Mouse (Mus musculus) embryonic facial prominence, embryonic 11.5 days (tissue): ENCODE data around the gene Gsc. TPM values are rescaled to one million over a fixed set of nuclear protein-coding genes. Genes with fewer than 3 reads are reported as not detected.

Source experiments
- ATAC-seq: fragments of 200-750 bp; cut with Nextera tagmentation; replicated peaks from 2 replicates; pipeline ENCODE4 v1.8.0; 2017; ENCODE audit warnings: low read depth; ENCODE audit not compliant: insufficient number of reproducible peaks, low FRiP score, low TSS enrichment
- DNase-seq: peaks from one replicate; pipeline ENCODE4 v3.0.0-alpha.2; 2015; ENCODE audit warnings: low spot score
- H3K27ac ChIP-seq: fragments of 300-500 bp; sonication (generic); replicated peaks from 2 replicates; pipeline ENCODE4 v1.5.1; 2014; ENCODE audit warnings: mild to moderate bottlenecking, low read depth, low read length, control low read depth
- H3K27me3 ChIP-seq: fragments of 300-500 bp; sonication (generic); 2 replicates; pipeline ENCODE4 v1.6.1; 2014; ENCODE audit warnings: mild to moderate bottlenecking, low read length, moderate library complexity, mixed read lengths; ENCODE audit not compliant: control insufficient read depth, insufficient read depth
- H3K36me3 ChIP-seq: fragments of 300-500 bp; sonication (generic); replicated peaks from 2 replicates; pipeline ENCODE4 v1.6.1; 2014; ENCODE audit warnings: low read depth, mild to moderate bottlenecking, low read length, moderate library complexity, mixed read lengths; ENCODE audit not compliant: control insufficient read depth, insufficient read depth
- H3K4me1 ChIP-seq: fragments of 300-500 bp; sonication (generic); 2 replicates; pipeline ENCODE4 v1.6.1; 2014; ENCODE audit warnings: low read length, mixed read lengths; ENCODE audit not compliant: control insufficient read depth, insufficient read depth
- H3K4me2 ChIP-seq: fragments of 300-500 bp; sonication (generic); 2 replicates; pipeline ENCODE4 v1.6.1; 2014; ENCODE audit warnings: low read depth, mild to moderate bottlenecking, control low read depth, low read length, moderate library complexity
- H3K4me3 ChIP-seq: fragments of 300-500 bp; sonication (generic); 2 replicates; pipeline ENCODE4 v1.5.1; 2014; ENCODE audit warnings: low read depth, low read length, control low read depth
- H3K9ac ChIP-seq: fragments of 300-500 bp; sonication (generic); replicated peaks from 2 replicates; pipeline ENCODE4 v1.6.1; 2014; ENCODE audit warnings: mild to moderate bottlenecking, control low read depth, low read length
- H3K9me3 ChIP-seq: fragments of 300-500 bp; sonication (generic); replicated peaks from 2 replicates; pipeline ENCODE4 v1.6.1; 2016; ENCODE audit warnings: mild to moderate bottlenecking, low read length, inconsistent platforms, mixed read lengths; ENCODE audit not compliant: control insufficient read depth
- WGBS: fragments of 180-500 bp; shearing (Covaris S2); extraction: QIAGEN DNeasy Blood & Tissue Kit; methylation state at CpG from one replicate; pipeline ENCODE4 v1.1.7; 2014; 5-methylcytosine and 5-hydroxymethylcytosine counted together
- polyA plus RNA-seq: library from polyadenylated mRNA; unstranded; fragments of >200 nt; fragmentation: Nextera tagmentation; extraction: Ambion mirVana; gene quantifications from 2 replicates; pipeline ENCODE4 v1.2.1, GENCODE M21; 2014

Gsc gene
- polyA plus RNA-seq, 1 experiment from 2014 or later, result 34.6 TPM

DNA sequence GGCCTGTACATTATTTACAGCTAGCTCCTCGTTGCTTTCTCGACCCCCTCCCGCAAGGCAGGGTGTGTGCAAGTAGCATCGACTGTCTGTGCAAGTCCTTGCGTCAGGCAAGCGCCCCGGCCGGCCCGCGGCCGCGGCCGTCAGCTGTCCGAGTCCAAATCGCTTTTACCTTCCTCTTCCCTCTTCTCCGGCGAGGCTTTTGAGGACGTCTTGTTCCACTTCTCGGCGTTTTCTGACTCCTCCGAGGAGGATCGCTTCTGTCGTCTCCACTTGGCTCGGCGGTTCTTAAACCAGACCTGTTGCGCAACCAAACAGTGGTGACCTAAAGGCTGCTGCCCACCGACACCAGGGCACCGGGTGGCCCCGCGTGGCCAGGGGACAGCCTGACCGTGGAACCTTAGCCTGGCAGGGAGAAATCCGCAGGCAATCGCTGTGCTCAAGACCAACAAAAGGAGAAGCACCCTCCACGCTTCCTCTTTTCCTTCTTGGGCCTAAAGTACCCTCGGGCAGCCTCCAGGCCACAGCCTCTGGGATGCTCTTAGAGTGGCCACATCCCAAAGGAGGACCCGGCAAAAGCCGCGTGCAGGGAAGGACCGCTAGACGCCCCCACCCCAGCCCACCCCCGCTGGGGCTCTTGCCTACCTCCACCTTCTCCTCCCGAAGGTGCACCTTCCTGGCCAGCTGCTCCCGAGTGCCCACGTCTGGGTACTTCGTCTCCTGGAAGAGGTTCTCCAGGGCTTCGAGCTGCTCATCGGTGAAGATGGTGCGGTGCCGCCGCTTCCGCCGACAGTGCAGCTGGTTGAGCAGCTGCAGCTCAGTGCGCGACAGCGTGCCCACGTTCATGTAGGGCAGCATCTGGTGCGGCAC, 1.5 kb downstream of the Gsc start:
- H3K4me2 ChIP-seq, result peak overlapping the region; percentile 83
- H3K4me1 ChIP-seq, result peaks cover 7% of the 10 kb centered on the region; the same call in 1 of the 2 replicates
- no peaks in the 10 kb centered on the region for H3K36me3 ChIP-seq
- peaks cover 22% of the 10 kb centered on the region for H3K27me3 ChIP-seq
- peak overlapping the region; percentile 84 for H3K9ac ChIP-seq
- no peaks in the 10 kb centered on the region for H3K9me3 ChIP-seq
- peak overlapping the region; percentile 65 for H3K4me3 ChIP-seq
- WGBS, result under 1% methylated on average over 57 of the region's 57 CpGs
- ATAC-seq, result no peak
- H3K27ac ChIP-seq, result peak overlapping the region; percentile 87
- DNase-seq, result peak; percentile 43

DNA sequence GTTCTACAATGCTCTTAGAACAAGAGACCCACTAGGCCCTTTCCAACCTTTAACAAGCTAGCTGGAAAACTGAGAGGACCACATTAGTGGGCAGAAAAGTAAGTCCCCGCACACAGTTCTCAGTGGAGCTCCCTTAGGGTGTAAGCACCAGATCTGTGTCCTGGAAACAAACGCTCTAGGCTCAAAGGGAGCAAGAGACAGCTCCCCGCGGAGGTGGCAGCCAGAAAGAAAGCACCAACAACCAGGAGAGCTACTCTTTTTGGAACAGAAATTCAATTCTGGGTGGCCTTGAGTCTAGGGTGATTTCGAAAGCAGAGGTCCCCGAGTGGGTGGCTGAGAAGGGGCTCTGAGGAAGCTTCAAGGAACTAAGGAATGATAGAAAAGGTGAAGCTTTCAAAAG, 2.5 kb downstream of the Gsc start:
- peak overlapping the region; percentile 65 for H3K4me3 ChIP-seq

DNA sequence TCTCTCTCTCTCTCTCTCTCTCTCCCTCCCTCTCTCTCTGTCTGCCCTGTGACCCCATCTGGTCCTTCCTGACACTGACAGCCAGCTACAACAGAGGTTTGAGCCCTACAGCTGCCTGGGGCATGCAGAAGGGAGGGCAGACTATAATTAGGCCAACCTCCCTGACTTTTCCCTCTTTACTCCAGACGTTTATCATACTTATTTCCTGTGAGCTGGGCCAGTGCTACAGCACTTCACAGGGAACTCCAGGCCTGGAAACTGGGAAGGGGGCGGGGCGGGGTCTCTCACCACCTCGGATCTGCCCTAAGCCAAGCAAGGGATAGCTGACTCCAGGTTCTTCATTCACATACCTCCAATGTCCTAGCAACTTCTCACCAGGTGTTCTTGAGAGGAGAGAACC, 4.3 kb downstream of the Gsc start:
- H3K4me3 ChIP-seq, result no peak overlapping the region
- peak overlapping the region; percentile 28 for H3K4me2 ChIP-seq
- no peaks in the 10 kb centered on the region for H3K9me3 ChIP-seq
- no peak overlapping the region for H3K27ac ChIP-seq
- WGBS, result 2% methylated on average over 4 of the region's 4 CpGs
- peaks cover 7% of the 10 kb centered on the region; the same call in 1 of the 2 replicates for H3K4me1 ChIP-seq
- peaks cover 22% of the 10 kb centered on the region for H3K27me3 ChIP-seq
- DNase-seq (peak; percentile 57), ATAC-seq (no peak; the same call in 1 of the 2 replicates)
- H3K9ac ChIP-seq, result peak overlapping the region; percentile 1; the same call in 1 of the 2 replicates
- H3K36me3 ChIP-seq, result no peaks in the 10 kb centered on the region

More for the DNA sequence above, 2.5 kb downstream of the Gsc start:
- Histone ChIP-seq H3K4me2 (peak overlapping the region; percentile 83), H3K9me3 (no peaks in the 10 kb centered on the region), H3K4me1 (peaks cover 7% of the 10 kb centered on the region; the same call in 1 of the 2 replicates), H3K9ac (peak overlapping the region; percentile 84), H3K36me3 (no peaks in the 10 kb centered on the region), H3K27ac (no peak overlapping the region), H3K27me3 (peaks cover 22% of the 10 kb centered on the region)
- 5% methylated on average over 6 of the region's 6 CpGs for WGBS
- DNase-seq (peak; percentile 22), ATAC-seq (no peak)

DNA sequence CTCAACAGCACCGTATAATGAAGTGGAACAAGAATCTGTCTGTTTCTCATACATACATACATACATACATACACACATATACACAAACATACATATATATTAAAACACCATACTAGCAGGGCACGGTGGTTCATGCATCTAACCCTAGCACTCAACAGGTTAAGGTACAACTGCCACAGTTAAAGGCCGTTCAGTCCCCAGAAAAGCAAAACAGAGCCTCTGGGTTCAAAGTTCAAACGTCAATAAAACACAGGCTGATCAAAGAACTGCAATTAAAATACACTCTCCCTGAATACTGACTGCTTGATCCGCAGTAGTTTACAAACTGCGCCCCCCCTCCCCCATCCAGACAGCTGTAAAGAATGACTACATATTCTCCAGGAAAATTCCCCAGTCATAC, 5.8 kb downstream of the Gsc start:
- H3K9me3 ChIP-seq, result no peaks in the 10 kb centered on the region
- no peaks in the 10 kb centered on the region for H3K36me3 ChIP-seq
- WGBS, result 25% methylated on average over 6 of the region's 6 CpGs
- H3K4me1 ChIP-seq, result peaks cover 7% of the 10 kb centered on the region; the same call in 1 of the 2 replicates
- H3K27ac ChIP-seq, result no peak overlapping the region
- no peak for ATAC-seq
- peaks cover 21% of the 10 kb centered on the region for H3K27me3 ChIP-seq
- no peak overlapping the region for H3K4me3 ChIP-seq
- DNase-seq, result no peak
- no peak overlapping the region for H3K9ac ChIP-seq
- H3K4me2 ChIP-seq, result peak overlapping the region; percentile 16; the same call in 1 of the 2 replicates

DNA sequence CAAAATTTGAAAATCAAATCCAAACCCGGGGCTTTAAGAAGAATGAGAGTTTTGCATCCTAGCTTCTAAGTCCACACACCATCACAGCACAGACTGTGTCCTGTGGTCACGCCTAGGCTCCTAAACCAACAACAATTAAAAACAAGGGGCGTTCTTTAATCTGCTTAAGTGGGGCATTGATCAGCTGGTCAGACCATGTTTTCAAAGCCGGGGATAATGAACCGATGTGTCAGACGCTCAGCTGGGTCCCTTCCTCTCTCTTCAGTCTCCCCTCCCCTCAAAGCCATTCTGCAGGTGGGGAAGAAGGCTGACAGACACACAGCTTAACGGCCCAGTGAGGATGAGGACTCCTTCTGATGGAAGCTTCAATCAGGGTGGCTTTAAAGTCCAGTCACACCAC, 6.2 kb downstream of the Gsc start:
- Histone ChIP-seq H3K9ac (no peak overlapping the region), H3K27ac (no peak overlapping the region), H3K4me1 (peaks cover 5% of the 10 kb centered on the region; the same call in 1 of the 2 replicates), H3K4me2 (no peak overlapping the region), H3K36me3 (no peaks in the 10 kb centered on the region), H3K4me3 (no peak overlapping the region), H3K9me3 (no peaks in the 10 kb centered on the region), H3K27me3 (peaks cover 17% of the 10 kb centered on the region)
- ATAC-seq, result no peak
- WGBS, result 15% methylated on average over 7 of the region's 7 CpGs
- DNase-seq, result no peak

DNA sequence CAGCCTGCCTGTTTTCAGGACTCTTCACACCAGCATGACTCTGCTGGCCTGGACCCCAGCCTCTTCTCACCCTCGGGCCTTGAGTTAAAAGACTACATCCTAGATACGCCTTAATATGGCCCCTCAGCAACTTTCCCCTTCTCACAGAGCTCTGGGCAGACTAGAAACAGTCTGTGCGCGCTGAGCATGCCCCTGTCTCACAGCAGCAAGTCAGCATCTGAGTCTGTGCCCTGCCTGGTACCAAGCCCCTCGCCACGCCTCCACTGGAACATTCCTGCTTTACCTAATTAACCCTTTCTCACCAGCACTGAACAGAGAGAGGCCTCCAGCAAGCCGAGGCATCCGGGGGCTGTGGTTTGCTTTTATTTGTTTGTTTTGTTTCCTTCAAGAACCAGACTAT, 11.8 kb downstream of the Gsc start:
- Histone ChIP-seq H3K4me2 (no peak overlapping the region), H3K9ac (peak overlapping the region; percentile 32), H3K36me3 (no peaks in the 10 kb centered on the region), H3K27me3 (no peaks in the 10 kb centered on the region), H3K27ac (no peak overlapping the region), H3K4me1 (peaks cover 3% of the 10 kb centered on the region; the same call in 1 of the 2 replicates), H3K4me3 (no peak overlapping the region), H3K9me3 (no peaks in the 10 kb centered on the region)
- peak; percentile 58 for DNase-seq
- ATAC-seq, result no peak
- 15% methylated on average over 8 of the region's 8 CpGs for whole genome bisulfite sequencing

DNA sequence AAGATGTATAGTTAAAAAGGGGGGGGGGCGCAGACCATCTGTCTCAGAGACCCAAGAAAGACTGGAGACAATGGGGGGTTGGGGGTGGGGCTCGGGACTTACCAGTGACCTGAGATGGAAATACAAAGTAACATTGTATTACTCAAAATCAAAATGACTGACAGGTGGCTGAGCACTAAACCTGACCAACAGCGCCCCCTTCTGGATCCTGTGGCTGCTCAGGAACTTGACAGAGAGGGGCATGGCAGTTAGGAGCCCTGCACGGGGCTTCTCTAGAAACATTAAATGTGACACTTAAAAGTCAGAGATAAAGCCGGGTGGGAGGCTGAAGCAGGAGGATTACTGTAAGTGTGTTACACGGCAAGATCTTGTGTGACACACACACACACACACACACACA, 13.8 kb downstream of the Gsc start:
- no peaks in the 10 kb centered on the region for H3K9me3 ChIP-seq
- 52% methylated on average over 6 of the region's 6 CpGs for WGBS
- no peaks in the 10 kb centered on the region for H3K36me3 ChIP-seq
- no peak overlapping the region for H3K9ac ChIP-seq
- H3K4me1 ChIP-seq, result peaks cover 3% of the 10 kb centered on the region; the same call in 1 of the 2 replicates
- ATAC-seq (no peak), DNase-seq (peak; percentile 42)
- no peaks in the 10 kb centered on the region for H3K27me3 ChIP-seq
- H3K27ac ChIP-seq, result no peak overlapping the region
- no peak overlapping the region for H3K4me3 ChIP-seq
- no peak overlapping the region for H3K4me2 ChIP-seq

DNA sequence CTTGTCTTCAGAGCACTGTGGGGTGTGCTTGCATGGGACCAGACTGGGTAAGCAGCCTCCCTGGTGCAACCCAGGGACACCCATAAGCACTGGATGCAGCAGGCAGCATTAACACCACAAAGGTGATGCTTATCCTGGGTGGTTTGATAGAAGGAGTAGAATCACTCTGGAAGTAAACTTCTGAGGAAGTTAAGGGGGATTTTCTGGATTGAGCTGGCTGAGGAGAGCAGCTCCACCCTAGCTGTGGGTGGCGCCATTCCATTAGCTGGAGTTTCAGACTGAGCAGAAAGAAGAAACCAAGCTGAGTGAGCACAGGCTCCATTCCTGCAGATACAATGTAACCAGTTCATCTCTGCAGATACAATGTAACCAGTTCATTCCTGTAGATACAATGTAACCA, 20.1 kb downstream of the Gsc start:
- ATAC-seq (no peak), DNase-seq (no peak)
- Histone ChIP-seq H3K36me3 (no peaks in the 10 kb centered on the region), H3K27ac (no peak overlapping the region), H3K9me3 (no peaks in the 10 kb centered on the region), H3K4me1 (no peaks in the 10 kb centered on the region), H3K27me3 (no peaks in the 10 kb centered on the region), H3K4me2 (no peak overlapping the region), H3K9ac (no peak overlapping the region), H3K4me3 (no peak overlapping the region)
- 55% methylated on average over 1 of the region's 1 CpGs for WGBS
